Mouse (Mus musculus) spleen, postnatal 0 days (tissue): Measurements from ENCODE around the gene Fosl2. TPM values are rescaled to one million over a fixed set of nuclear protein-coding genes. Genes with fewer than 3 reads are reported as not detected.

Source experiments
- polyA plus RNA-seq: library from polyadenylated mRNA; unstranded; fragments of >200 nt; fragmentation: Nextera tagmentation; extraction: Ambion mirVana; gene quantifications from 2 replicates; pipeline ENCODE4 v1.2.1, GENCODE M21; 2015

Fosl2 gene
- polyA plus RNA-seq = 3.3 and 4.4 TPM in 2 replicates

DNA sequence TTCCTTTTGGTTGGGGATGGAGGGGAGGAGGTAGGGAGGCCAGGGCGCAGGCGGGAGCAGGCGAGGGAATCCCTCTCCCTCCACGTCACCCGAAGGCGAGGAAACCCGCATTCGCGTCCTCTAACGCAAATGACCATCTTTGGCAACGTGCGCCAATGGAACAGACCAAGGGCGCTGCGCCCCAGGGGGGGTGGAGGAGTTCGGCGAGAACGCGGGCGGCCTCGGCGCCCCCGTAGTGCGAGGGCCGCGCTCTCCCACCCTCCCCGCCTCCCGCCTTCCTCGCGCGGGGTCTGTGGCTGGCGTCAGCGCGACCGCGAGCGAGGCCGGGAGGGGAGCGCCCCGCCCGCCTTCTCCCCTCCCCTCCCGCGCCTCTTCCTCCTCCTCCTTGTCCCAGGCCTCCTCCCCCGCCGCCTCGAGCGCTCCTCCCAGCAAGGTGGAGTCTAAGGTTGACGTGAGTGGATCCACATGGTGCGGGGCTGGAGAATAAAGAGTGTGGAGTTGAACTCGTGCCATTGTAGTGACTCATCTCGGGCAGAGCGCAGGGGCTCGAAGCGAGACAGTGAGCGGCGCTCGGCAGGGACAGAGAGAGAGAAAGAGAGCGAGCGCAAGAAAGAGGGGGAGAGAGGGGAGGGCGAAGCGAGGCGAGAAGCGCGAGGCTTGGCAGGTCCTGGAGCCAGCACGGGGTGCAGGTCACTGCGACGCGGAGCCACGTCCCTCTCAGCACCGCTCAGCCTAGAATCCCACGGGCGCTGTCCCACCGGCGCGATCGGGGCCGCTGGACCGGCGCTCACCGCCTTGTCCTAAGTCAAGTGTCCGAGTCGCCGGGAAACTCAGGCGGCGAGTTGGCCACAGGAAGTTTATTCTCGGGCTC, at the start of gene Fosl2:
Gene Fosl2, plus strand, starts transcription at position 466 of the 871 bp plus-strand sequence.

Other genes with a start within 250 kb of the Fosl2 start
- gene Plb1, start 96.9 kb downstream of the Fosl2 start, polyA plus RNA-seq = 0.16 and 0.29 TPM in 2 replicates